ENCODE assay signal across 26 mouse cellular contexts in genomic region chr6:17295116-17295515, GRCm38 (mm10). TPM values are rescaled to one million over a fixed set of nuclear protein-coding genes. Genes with fewer than 3 reads are reported as not detected.
A peak's percentile ranks its signal among the peaks of the same experiment; 100 is the strongest.
DNase-seq lines count a peak whose midpoint lies in the region; ATAC-seq lines count a peak whose summit lies in the region.
"Had no signal": no experiment of that assay in that cellular context is flagged by ENCODE, and none has a peak within 500 bp of the region (broad histone marks: within the 10 kb centered on the region; RNA-seq: fewer than 3 reads in every experiment).

No protein-coding gene starts in this region.

- WGBS in forebrain, embryonic 14.5 days = 42% methylated on average over 5 of the region's 5 CpGs
- 59% methylated on average over 5 of the region's 5 CpGs for WGBS in forebrain, embryonic 12.5 days
- WGBS in kidney, embryonic 15.5 days = 39% methylated on average over 5 of the region's 5 CpGs
- WGBS in midbrain, embryonic 16.5 days = 80% methylated on average over 5 of the region's 5 CpGs

- H3K9ac ChIP-seq in forebrain, embryonic 14.5 days (ENCODE audit: low read length) = no peak overlapping the region
- H3K9ac ChIP-seq in forebrain, embryonic 12.5 days = no peak overlapping the region
- H3K9ac ChIP-seq in kidney, embryonic 15.5 days = no peak overlapping the region
- no peak overlapping the region for H3K9ac ChIP-seq in midbrain, embryonic 16.5 days (ENCODE audit: low read depth, low read length)
- H3K9ac ChIP-seq: embryonic facial prominence, embryonic 12.5 days; forebrain, embryonic 15.5 days; forebrain, postnatal 0 days had no signal

- no peak overlapping the region for H3K4me2 ChIP-seq in forebrain, embryonic 14.5 days (ENCODE audit: low read length)
- no peak overlapping the region for H3K4me2 ChIP-seq in forebrain, embryonic 12.5 days
- H3K4me2 ChIP-seq in kidney, embryonic 15.5 days = no peak overlapping the region
- H3K4me2 ChIP-seq in midbrain, embryonic 16.5 days (ENCODE audit: low read length) = no peak overlapping the region
- H3K4me2 ChIP-seq: embryonic facial prominence, embryonic 12.5 days; forebrain, embryonic 15.5 days had no signal

- no peak overlapping the region for H3K4me3 ChIP-seq in forebrain, embryonic 14.5 days (ENCODE audit: low read depth, low read length)
- H3K4me3 ChIP-seq in forebrain, embryonic 12.5 days (replicated peaks) = no peak overlapping the region
- H3K4me3 ChIP-seq in kidney, embryonic 15.5 days (replicated peaks) = no peak overlapping the region
- H3K4me3 ChIP-seq in midbrain, embryonic 16.5 days (ENCODE audit: low read depth, low read length) = no peak overlapping the region
- H3K4me3 ChIP-seq: embryonic facial prominence, embryonic 10.5 days; embryonic facial prominence, embryonic 12.5 days; forebrain, embryonic 15.5 days had no signal

- no peaks in the 10 kb centered on the region for H3K9me3 ChIP-seq in forebrain, embryonic 14.5 days (replicated peaks; ENCODE audit: control insufficient read depth, low read length)
- H3K9me3 ChIP-seq in forebrain, embryonic 12.5 days = no peaks in the 10 kb centered on the region
- H3K9me3 ChIP-seq in kidney, embryonic 15.5 days (replicated peaks) = no peaks in the 10 kb centered on the region
- no peaks in the 10 kb centered on the region for H3K9me3 ChIP-seq in midbrain, embryonic 16.5 days (replicated peaks; ENCODE audit: control insufficient read depth, low read length, poor library complexity, severe bottlenecking)
- H3K9me3 ChIP-seq: embryonic facial prominence, embryonic 10.5 days; embryonic facial prominence, embryonic 12.5 days; forebrain, embryonic 15.5 days; G1E had no signal

- ATAC-seq in forebrain, embryonic 14.5 days = peak; percentile 20; the same call in 1 of the 2 replicates
- ATAC-seq in forebrain, embryonic 12.5 days (ENCODE audit: low FRiP score) = no peak
- ATAC-seq in kidney, embryonic 15.5 days (replicated peaks; ENCODE audit: low FRiP score) = peak; percentile 85
- no peak for ATAC-seq in midbrain, embryonic 16.5 days
- ATAC-seq: activated CD4-positive, CD25-positive, alpha-beta regulatory T cell, adult 4 months; CD4-positive, CD25-positive, alpha-beta regulatory T cell, adult 4 months; forebrain, embryonic 15.5 days; forebrain, postnatal 0 days; Patski had no signal

- H3K4me1 ChIP-seq in forebrain, embryonic 14.5 days (ENCODE audit: control insufficient read depth, insufficient read depth, low read length) = no peaks in the 10 kb centered on the region
- peaks cover 12% of the 10 kb centered on the region for H3K4me1 ChIP-seq in forebrain, embryonic 12.5 days
- H3K4me1 ChIP-seq in kidney, embryonic 15.5 days = peaks cover 12% of the 10 kb centered on the region
- no peaks in the 10 kb centered on the region for H3K4me1 ChIP-seq in midbrain, embryonic 16.5 days (ENCODE audit: control insufficient read depth, insufficient read depth, low read length)
- H3K4me1 ChIP-seq: embryonic facial prominence, embryonic 12.5 days; forebrain, embryonic 15.5 days had no signal

- DNase-seq in forebrain, embryonic 14.5 days (ENCODE audit: low spot score) = peak; percentile 10
- peak; percentile 11 for DNase-seq in kidney, adult 9 months
- DNase-seq in kidney, postnatal 14 days = no peak
- no peak for DNase-seq in kidney, postnatal 4 days
- peak; percentile 23 for DNase-seq in adipocyte (ENCODE audit: low spot score)
- DNase-seq: adrenal gland, adult 2 months; adrenal gland, postnatal 10 days; adrenal gland, postnatal 25 days; B cell, adult 2 months; cerebellum, adult 11-12 months; cerebellum, adult 2 months; cerebellum, adult 9-10 months; cerebellum, postnatal 10 days; cerebellum, postnatal 25 days; forebrain, postnatal 0 days had no signal

- no peak overlapping the region for H3K27ac ChIP-seq in forebrain, embryonic 14.5 days (ENCODE audit: low read depth, low read length)
- H3K27ac ChIP-seq in forebrain, embryonic 12.5 days = no peak overlapping the region
- 0 out of 2 replicates have a peak overlapping the region, but pooled peaks have one; percentile 13 for H3K27ac ChIP-seq in kidney, embryonic 15.5 days
- no peak overlapping the region for H3K27ac ChIP-seq in midbrain, embryonic 16.5 days (ENCODE audit: low read length)
- H3K27ac ChIP-seq: embryonic facial prominence, embryonic 10.5 days; embryonic facial prominence, embryonic 12.5 days; forebrain, embryonic 15.5 days had no signal

- H3K36me3 ChIP-seq in forebrain, embryonic 14.5 days (ENCODE audit: control insufficient read depth, insufficient read depth, low read length) = no peaks in the 10 kb centered on the region
- no peaks in the 10 kb centered on the region for H3K36me3 ChIP-seq in forebrain, embryonic 12.5 days (replicated peaks)
- no peaks in the 10 kb centered on the region for H3K36me3 ChIP-seq in kidney, embryonic 15.5 days
- no peaks in the 10 kb centered on the region for H3K36me3 ChIP-seq in midbrain, embryonic 16.5 days (ENCODE audit: control insufficient read depth, insufficient read depth, low read length)
- H3K36me3 ChIP-seq: embryonic facial prominence, embryonic 10.5 days; embryonic facial prominence, embryonic 12.5 days; forebrain, embryonic 15.5 days; G1E had no signal

- no peaks in the 10 kb centered on the region for H3K27me3 ChIP-seq in forebrain, embryonic 14.5 days (replicated peaks; ENCODE audit: control insufficient read depth, insufficient read depth, low read length)
- no peaks in the 10 kb centered on the region for H3K27me3 ChIP-seq in forebrain, embryonic 12.5 days
- H3K27me3 ChIP-seq in kidney, embryonic 15.5 days = no peaks in the 10 kb centered on the region
- no peaks in the 10 kb centered on the region for H3K27me3 ChIP-seq in midbrain, embryonic 16.5 days (ENCODE audit: control insufficient read depth, insufficient read depth, low read depth, low read length)
- H3K27me3 ChIP-seq: CH12.LX; embryonic facial prominence, embryonic 12.5 days; forebrain, embryonic 15.5 days; Patski had no signal

RNA-seq across cellular contexts. Expression of gene Cav1, which starts 11.0 kb away (rescaled TPM):
- polyA plus RNA-seq in forebrain, embryonic 14.5 days (2014; fragmentation: Nextera tagmentation; extraction: Ambion mirVana) = 32.3 and 40.3 TPM in 2 replicates
- polyA plus RNA-seq in forebrain, embryonic 12.5 days (2016; fragmentation: Nextera tagmentation; extraction: Ambion mirVana) = 10.6 and 13.5 TPM in 2 replicates
- polyA plus RNA-seq in kidney, embryonic 15.5 days (2015; fragmentation: Nextera tagmentation; extraction: Ambion mirVana) = 77.9 and 98.7 TPM in 2 replicates
- polyA plus RNA-seq in midbrain, embryonic 16.5 days (2015; fragmentation: Nextera tagmentation; extraction: Ambion mirVana) = 28.2 and 33.9 TPM in 2 replicates
- polyA plus RNA-seq: activated CD4-positive, CD25-positive, alpha-beta regulatory T cell, adult 4 months; CD4-positive, CD25-positive, alpha-beta regulatory T cell, adult 4 months; G1E had no signal

RNA-seq across cellular contexts. Expression of gene Cav2, which starts 14.1 kb away (rescaled TPM):
- polyA plus RNA-seq in forebrain, embryonic 14.5 days (2014; fragmentation: Nextera tagmentation; extraction: Ambion mirVana) = 12.1 and 14.3 TPM in 2 replicates
- 5.9 and 6.2 TPM in 2 replicates for polyA plus RNA-seq in forebrain, embryonic 12.5 days (2016; fragmentation: Nextera tagmentation; extraction: Ambion mirVana)
- polyA plus RNA-seq in kidney, embryonic 15.5 days (2015; fragmentation: Nextera tagmentation; extraction: Ambion mirVana) = 32.2 and 32.3 TPM in 2 replicates
- 16.0 and 17.1 TPM in 2 replicates for polyA plus RNA-seq in midbrain, embryonic 16.5 days (2015; fragmentation: Nextera tagmentation; extraction: Ambion mirVana)
- polyA plus RNA-seq: G1E had no signal

Comparison
In these comparisons a context has a peak if more than half of its experiments do, and no peak if none do; other contexts are left out.
1. ATAC-seq: peak in forebrain, embryonic 14.5 days (single experiment) and kidney, embryonic 15.5 days (single experiment); none in forebrain, embryonic 12.5 days (single experiment) and midbrain, embryonic 16.5 days (single experiment).
2. DNase-seq: peak in forebrain, embryonic 14.5 days (single experiment), kidney, adult 9 months (single experiment) and adipocyte (single experiment); none in kidney, postnatal 14 days (single experiment) and kidney, postnatal 4 days (0 of 2).